Mouse (Mus musculus) G1E (cell line): ENCODE data around the gene Golph3l. TPM values are rescaled to one million over a fixed set of nuclear protein-coding genes. Genes with fewer than 3 reads are reported as not detected.
"Not testable (repeated sequence)": the region's sequence is repeated elsewhere in the genome, so short reads cannot be mapped to it uniquely, and the experiment has no call there.

Experiments used
- ATAC-seq: 2 replicates; pipeline ENCODE4 v1.8.0; 2016; ENCODE audit warnings: mild to moderate bottlenecking; ENCODE audit not compliant: insufficient number of reproducible peaks, poor library complexity, low FRiP score, severe bottlenecking; ENCODE audit errors: extremely low read depth
- DNase-seq: peaks from one replicate; pipeline ENCODE4 v3.0.0; 2012; ENCODE audit warnings: low spot score
- H3K27me3 ChIP-seq: 2 replicates; pipeline ENCODE4 v1.6.1; 2012; ENCODE audit warnings: mild to moderate bottlenecking, low read length, inconsistent platforms; ENCODE audit not compliant: insufficient read depth
- H3K36me3 ChIP-seq: replicated peaks from 2 replicates; pipeline ENCODE3; 2012; ENCODE audit warnings: mild to moderate bottlenecking, inconsistent platforms
- H3K4me1 ChIP-seq: 2 replicates; pipeline ENCODE4 v1.6.1; 2012; ENCODE audit warnings: low read depth, low read length, inconsistent platforms, mixed read lengths; ENCODE audit not compliant: insufficient read depth
- H3K4me3 ChIP-seq: 2 replicates; pipeline ENCODE4 v1.5.1; 2012; ENCODE audit warnings: low read depth, mild to moderate bottlenecking, inconsistent platforms, low read length, moderate library complexity, mixed read lengths
- H3K9me3 ChIP-seq: replicated peaks from 2 replicates; pipeline ENCODE4 v1.6.1; 2012; ENCODE audit warnings: inconsistent platforms
- CTCF ChIP-seq: IDR thresholded peaks from 2 replicates; pipeline ENCODE4 v1.5.1; 2012; ENCODE audit warnings: low read depth, low read length, inconsistent platforms, mixed read lengths
- GATA1 ChIP-seq: IDR thresholded peaks from 2 replicates; pipeline ENCODE4 v1.6.1; 2012; ENCODE audit warnings: borderline replicate concordance, low read length, inconsistent platforms, mixed read lengths
- GATA2 ChIP-seq: IDR thresholded peaks from 2 replicates; pipeline ENCODE4 v1.6.1; 2012; ENCODE audit warnings: low read depth, low read length, inconsistent platforms, borderline replicate concordance
- POLR2AphosphoS5 ChIP-seq: IDR thresholded peaks from 2 replicates; pipeline ENCODE4 v1.6.1; 2012; ENCODE audit warnings: low read depth, low read length, inconsistent platforms; ENCODE audit not compliant: insufficient replicate concordance
- TAL1 ChIP-seq: conservative IDR thresholded peaks from 2 replicates; pipeline ENCODE4 v1.6.1; 2012; ENCODE audit warnings: low read depth, low read length, inconsistent platforms, mixed read lengths
- polyA plus RNA-seq: library from polyadenylated mRNA; stranded (reverse); fragments of >175 nt; gene quantifications from 2 replicates; pipeline ENCODE4 v1.2.3, GENCODE M21; 2012
- total RNA-seq, 2 experiments: library from RNA; stranded (forward) in 1 of 2; stranded (reverse) in 1 of 2; fragments of 200-1000 nt in 1 of 2; fragments of >200 nt in 1 of 2; fragmentation: Nextera tagmentation in 1 of 2; gene quantifications; 2 replicates each; pipeline ENCODE4 v1.2.3; 2014 to 2017

Golph3l gene
- total and polyA plus RNA-seq, 3 experiments = 2.3 to 117 (median 79.0) TPM

DNA sequence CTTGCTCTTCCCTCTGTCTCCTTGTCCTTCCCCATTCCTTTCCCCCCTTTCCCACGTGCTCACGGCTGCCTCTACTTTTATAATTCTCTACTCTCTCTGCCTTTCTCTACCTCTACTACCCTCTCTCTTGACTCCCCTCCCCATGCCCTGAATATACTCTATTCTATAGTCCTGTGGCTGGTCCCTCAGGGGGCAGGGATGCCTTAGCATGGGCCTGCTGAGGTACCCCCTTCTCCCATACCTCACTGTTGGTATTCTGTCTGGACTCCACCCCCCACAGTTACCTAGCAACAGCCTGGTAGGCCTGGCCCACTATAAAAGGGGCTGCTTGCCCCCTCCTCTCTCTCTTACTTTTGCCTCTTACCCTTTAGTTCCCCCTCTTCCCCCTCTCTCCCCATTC lies 34.8 kb downstream of the Golph3l start:
- no peak overlapping the region for H3K4me3 ChIP-seq
- ATAC-seq (no peak), DNase-seq (no peak)
- H3K9me3 ChIP-seq = no peaks in the 10 kb centered on the region
- H3K27me3 ChIP-seq = no peaks in the 10 kb centered on the region
- TF ChIP-seq GATA2 (no peak), GATA1 (no peak), POLR2AphosphoS5 (no peak), CTCF (no peak), TAL1 (no peak)
- H3K36me3 ChIP-seq = peaks cover 48% of the 10 kb centered on the region
- H3K4me1 ChIP-seq = peaks cover 37% of the 10 kb centered on the region

DNA sequence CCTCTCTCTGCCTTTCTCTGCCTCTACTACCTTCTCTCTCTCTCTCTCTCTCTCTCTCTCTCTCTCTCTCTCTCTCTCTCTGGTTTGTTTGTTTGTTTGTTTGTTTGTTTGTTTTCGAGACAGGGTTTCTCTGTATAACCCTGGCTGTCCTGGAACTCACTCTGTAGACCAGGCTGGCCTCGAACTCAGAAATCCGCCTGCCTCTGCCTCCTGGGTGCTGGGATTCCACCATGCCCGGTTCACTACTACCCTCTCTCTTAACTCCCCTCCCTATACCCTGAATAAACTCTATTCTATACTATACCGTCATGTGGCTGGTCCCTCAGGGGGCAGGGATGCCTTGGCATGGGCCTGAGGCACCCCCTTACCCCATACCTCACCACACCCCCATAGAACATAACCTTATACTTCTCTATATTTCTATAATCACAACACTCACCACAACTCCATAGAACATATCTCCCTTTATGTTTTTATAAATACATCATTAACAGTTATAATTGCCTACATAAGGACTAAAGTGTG lies 35.3 kb downstream of the Golph3l start:
- Histone ChIP-seq H3K36me3 (peaks cover 50% of the 10 kb centered on the region), H3K4me1 (peaks cover 41% of the 10 kb centered on the region), H3K4me3 (peak overlapping the region; percentile 74; the same call in 1 of the 2 replicates)
- ATAC-seq, H3K27me3 ChIP-seq, DNase-seq, H3K9me3 ChIP-seq: not testable (repeated sequence)

DNA sequence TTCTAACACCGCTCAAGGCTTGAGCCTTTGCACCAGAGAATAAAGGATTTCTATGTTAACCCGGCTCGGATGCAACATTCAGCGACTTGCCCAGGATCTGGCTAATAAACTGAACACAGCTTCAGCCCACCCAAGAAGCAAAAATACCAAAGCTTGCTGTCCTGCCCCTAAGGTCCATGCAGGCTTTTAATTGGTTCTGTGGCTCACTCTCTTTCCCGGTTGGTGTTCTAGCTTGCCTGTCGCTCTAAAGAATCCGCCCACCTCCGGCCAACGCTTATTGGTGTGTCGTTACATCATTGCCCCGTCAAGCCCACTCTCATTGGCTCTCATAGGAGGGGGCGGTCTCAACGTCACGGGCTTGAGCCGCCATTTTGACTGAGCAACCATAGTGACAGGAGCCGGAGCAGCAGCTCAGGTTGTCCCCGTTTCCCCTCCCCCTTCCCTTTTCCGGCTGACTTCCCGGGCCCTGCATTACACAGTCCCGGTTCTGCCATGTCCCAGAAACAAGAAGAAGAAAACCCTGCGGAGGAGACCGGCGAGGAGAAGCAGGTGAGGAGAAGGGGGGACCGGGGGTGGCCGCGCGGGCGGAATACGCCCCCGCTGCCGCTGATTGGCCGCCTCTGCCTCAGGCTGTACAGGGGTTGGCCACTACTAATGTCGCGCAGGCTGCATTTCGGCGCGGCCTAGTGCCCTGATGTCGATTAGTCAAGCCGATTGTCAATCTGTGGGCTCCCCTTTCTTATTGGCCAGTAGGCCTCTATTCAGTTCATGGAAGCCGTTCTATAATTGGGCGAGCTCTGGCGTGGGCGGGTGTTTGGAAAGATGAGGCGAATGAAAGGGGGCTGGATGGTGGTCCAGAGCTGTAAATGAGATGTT lies 36.1 kb downstream of the Golph3l start, which contains the start of gene Ensa:
Gene Ensa (plus strand): TSS at position 366 of the 876 bp plus-strand sequence.
- ATAC-seq = peak; percentile 94
- Histone ChIP-seq H3K27me3 (no peaks in the 10 kb centered on the region), H3K4me1 (peaks cover 46% of the 10 kb centered on the region), H3K9me3 (no peaks in the 10 kb centered on the region), H3K36me3 (peaks cover 50% of the 10 kb centered on the region), H3K4me3 (peak within 1 kb of the TSS; percentile 74)
- TF ChIP-seq GATA2 (no peak), POLR2AphosphoS5 (no peak), GATA1 (no peak), TAL1 (no peak), CTCF (no peak)
- DNase-seq = peak; percentile 98

DNA sequence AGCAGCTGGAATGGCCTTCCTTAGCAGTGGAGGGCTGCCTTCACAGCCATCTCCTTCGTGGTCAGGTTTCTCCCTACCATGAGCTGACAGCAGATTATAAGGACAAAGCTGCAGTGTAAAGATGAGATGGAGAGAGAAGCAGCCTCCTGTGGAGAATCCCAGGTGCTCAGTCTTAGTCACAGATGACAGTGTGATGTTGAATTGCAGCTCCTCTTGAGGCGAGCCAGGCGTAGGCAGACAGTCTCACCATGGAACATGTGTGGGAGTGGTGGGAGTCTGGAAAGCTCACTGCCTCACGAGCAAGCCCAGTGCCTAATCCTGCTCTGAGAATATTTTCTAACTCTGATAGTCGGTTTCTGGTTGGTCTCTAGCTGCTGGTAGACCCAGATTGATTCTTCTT lies 39.0 kb downstream of the Golph3l start:
- Histone ChIP-seq H3K4me1 (peaks cover 48% of the 10 kb centered on the region), H3K9me3 (no peaks in the 10 kb centered on the region), H3K27me3 (no peaks in the 10 kb centered on the region), H3K4me3 (no peak overlapping the region), H3K36me3 (peaks cover 69% of the 10 kb centered on the region)
- no peak for ATAC-seq
- TF ChIP-seq GATA2 = no peak
- TF ChIP-seq GATA1 = no peak
- no peak for TF ChIP-seq CTCF
- TF ChIP-seq TAL1 = no peak
- no peak for TF ChIP-seq POLR2AphosphoS5
- DNase-seq = no peak

DNA sequence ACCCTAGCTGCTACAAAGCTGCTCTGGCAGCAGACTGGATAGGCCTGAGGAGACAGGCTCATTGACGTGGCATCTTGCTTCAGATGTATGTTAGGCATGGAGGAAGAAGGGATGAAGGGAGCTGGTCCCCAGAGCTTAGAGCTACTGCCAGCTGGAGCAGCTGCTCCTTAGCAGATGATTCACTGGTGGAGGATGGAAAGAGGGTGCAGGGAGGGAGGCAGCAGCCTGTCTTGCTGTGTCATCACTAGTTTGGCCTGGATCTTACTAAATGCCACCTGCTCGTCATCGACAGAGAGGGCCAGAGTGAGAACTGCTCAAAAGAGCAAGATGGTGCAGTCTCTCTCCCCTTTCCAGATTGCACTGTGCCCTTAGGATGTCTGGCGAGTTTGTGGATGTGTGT lies 41.0 kb downstream of the Golph3l start:
- no peaks in the 10 kb centered on the region for H3K9me3 ChIP-seq
- no peak for ATAC-seq
- no peaks in the 10 kb centered on the region for H3K27me3 ChIP-seq
- DNase-seq = no peak
- peaks cover 89% of the 10 kb centered on the region for H3K36me3 ChIP-seq
- TF ChIP-seq TAL1 = no peak
- TF ChIP-seq GATA2 = no peak
- no peak for TF ChIP-seq CTCF
- no peak for TF ChIP-seq GATA1
- TF ChIP-seq POLR2AphosphoS5 = no peak
- H3K4me3 ChIP-seq = no peak overlapping the region
- H3K4me1 ChIP-seq = peaks cover 39% of the 10 kb centered on the region

DNA sequence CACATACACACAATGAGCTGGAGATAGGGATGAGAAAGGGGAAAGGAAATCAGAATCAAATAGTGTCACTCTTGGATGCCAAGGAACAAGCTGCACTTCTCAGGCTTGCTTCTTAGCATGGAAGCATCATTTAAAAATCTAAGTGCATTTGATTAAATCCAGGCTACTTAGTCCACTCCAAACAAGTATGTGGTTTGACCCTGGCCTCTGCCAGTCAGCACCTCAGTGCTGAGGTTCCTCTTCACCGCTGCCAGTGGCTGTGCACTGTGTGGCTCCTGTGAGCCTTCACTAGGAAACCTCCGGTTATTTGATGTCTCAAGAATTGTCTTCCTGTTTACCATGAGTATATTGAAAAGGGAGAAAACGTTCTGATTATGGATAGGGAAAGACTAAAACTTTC lies 42.1 kb downstream of the Golph3l start:
- H3K27me3 ChIP-seq = no peaks in the 10 kb centered on the region
- no peak for ATAC-seq
- no peak for TF ChIP-seq GATA1
- TF ChIP-seq GATA2 = no peak
- TF ChIP-seq CTCF = no peak
- no peak for TF ChIP-seq POLR2AphosphoS5
- no peak for TF ChIP-seq TAL1
- no peak overlapping the region for H3K4me3 ChIP-seq
- H3K4me1 ChIP-seq = peaks cover 40% of the 10 kb centered on the region
- H3K9me3 ChIP-seq = no peaks in the 10 kb centered on the region
- DNase-seq = no peak
- peaks cover 100% of the 10 kb centered on the region for H3K36me3 ChIP-seq
